Mouse (Mus musculus): ENCODE results near the gene Syt1. TPM values are rescaled to one million over a fixed set of nuclear protein-coding genes. Genes with fewer than 3 reads are reported as not detected.

Syt1 gene
- 43.5 and 45.0 TPM in 2 replicates for polyA plus RNA-seq (2012; rRNA removed)

GRCm38 (mm10) chr10:109010241-109011193 is at the start of gene Syt1:
TSS of gene Syt1 (minus strand) at chr10:109010982.

GRCm38 (mm10) chr10:108699946-108700345 is 310.8 kb downstream of the Syt1 start, which contains the start of gene Gm5136:
TSS of gene Gm5136 (minus strand) at chr10:108700160.

All from central nervous system, embryonic 14 days (tissue).